Mouse (Mus musculus): ENCODE data around the gene Wasf2. TPM values are rescaled to one million over a fixed set of nuclear protein-coding genes. Genes with fewer than 3 reads are reported as not detected.

Wasf2 gene
- polyA plus RNA-seq, 1 experiment from 2014 or later, result 31.8 TPM

DNA sequence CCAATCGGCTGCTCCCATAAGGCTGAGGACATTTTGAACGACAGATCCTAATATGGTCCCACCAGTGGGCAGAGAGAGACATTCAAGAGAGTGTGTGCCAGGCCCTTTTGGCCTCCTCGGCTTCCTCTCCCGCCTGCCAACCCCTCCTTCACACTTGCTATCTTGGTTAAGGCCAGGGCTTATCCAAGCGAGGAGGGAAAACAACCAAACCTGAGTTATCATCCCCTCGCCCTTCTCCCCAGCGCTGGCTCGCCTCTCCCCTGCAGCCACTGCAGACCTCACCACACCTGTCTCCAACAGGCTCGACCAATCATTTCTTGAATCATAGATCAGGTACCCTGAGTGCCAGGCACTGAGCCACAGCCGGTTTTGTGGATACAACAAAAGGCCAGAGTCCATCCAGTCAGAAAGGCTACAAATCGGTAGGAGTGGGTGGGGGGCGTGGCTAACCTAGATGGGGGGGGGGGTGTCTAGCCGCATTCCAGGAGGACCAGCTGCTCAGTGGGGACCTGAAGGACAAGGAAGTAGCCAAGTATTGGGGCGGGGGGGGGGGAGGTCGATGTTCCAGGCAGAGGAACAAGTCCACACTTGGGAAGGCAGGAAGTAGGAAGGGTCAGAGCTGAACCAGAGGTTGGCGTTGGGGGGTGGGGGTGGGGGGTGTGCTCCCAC lies 26.6 kb upstream of the Wasf2 start:
- Histone ChIP-seq H3K9me3 (no peaks in the 10 kb centered on the region), H3K9ac (replicated peaks) (no peak overlapping the region), H3K4me1 (peaks cover 19% of the 10 kb centered on the region), H3K27ac (replicated peaks) (no peak overlapping the region), H3K4me3 (no peak overlapping the region), H3K27me3 (no peaks in the 10 kb centered on the region), H3K36me3 (no peaks in the 10 kb centered on the region), H3K4me2 (replicated peaks) (0 out of 2 replicates have a peak overlapping the region, but pooled peaks have one; percentile 6)
- no peak for ATAC-seq (replicated peaks)
- WGBS, result 24% methylated on average over 16 of the region's 16 CpGs

GRCm38 (mm10) chr4:133104194-133104569 lies 26.1 kb upstream of the Wasf2 start:
- Histone ChIP-seq H3K27me3 (no peaks in the 10 kb centered on the region), H3K27ac (replicated peaks) (no peak overlapping the region), H3K4me3 (no peak overlapping the region), H3K36me3 (no peaks in the 10 kb centered on the region), H3K9me3 (no peaks in the 10 kb centered on the region), H3K4me2 (replicated peaks) (no peak overlapping the region), H3K4me1 (peaks cover 19% of the 10 kb centered on the region), H3K9ac (replicated peaks) (no peak overlapping the region)
- 39% methylated on average over 10 of the region's 10 CpGs for WGBS
- ATAC-seq (replicated peaks), result no peak

DNA sequence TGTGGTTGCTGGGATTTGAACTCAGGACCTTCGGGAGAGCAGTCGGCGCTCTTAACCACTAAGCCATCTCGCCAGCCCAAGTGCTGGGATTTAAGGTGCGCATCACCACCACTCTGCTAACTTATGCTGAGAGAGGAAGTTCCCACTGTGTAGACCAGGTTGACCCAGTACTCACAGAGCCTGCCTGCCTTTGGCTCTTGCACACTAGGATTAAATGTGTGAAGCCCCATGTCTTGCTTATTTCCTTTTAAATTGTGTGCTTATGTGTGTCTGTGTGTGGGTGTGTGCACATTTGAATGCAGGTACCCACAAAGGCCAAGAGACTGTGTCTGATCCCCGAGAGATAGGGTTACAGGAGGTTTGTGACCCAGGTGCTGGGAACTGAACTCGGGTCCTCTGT lies 23.6 kb upstream of the Wasf2 start:
- ATAC-seq (replicated peaks), result no peak
- WGBS, result 98% methylated on average over 7 of the region's 7 CpGs
- Histone ChIP-seq H3K4me2 (replicated peaks) (no peak overlapping the region), H3K27ac (replicated peaks) (no peak overlapping the region), H3K36me3 (no peaks in the 10 kb centered on the region), H3K9ac (replicated peaks) (no peak overlapping the region), H3K9me3 (no peaks in the 10 kb centered on the region), H3K4me3 (no peak overlapping the region), H3K27me3 (no peaks in the 10 kb centered on the region), H3K4me1 (peaks cover 17% of the 10 kb centered on the region)

GRCm38 (mm10) chr4:133107788-133108281 lies 22.5 kb upstream of the Wasf2 start:
- Histone ChIP-seq H3K9me3 (no peaks in the 10 kb centered on the region), H3K9ac (replicated peaks) (no peak overlapping the region), H3K36me3 (no peaks in the 10 kb centered on the region), H3K4me2 (replicated peaks) (no peak overlapping the region), H3K27ac (replicated peaks) (0 out of 2 replicates have a peak overlapping the region, but pooled peaks have one; percentile 2), H3K27me3 (no peaks in the 10 kb centered on the region), H3K4me1 (peaks cover 10% of the 10 kb centered on the region), H3K4me3 (no peak overlapping the region)
- no peak for ATAC-seq (replicated peaks)
- WGBS, result 63% methylated on average over 13 of the region's 13 CpGs

DNA sequence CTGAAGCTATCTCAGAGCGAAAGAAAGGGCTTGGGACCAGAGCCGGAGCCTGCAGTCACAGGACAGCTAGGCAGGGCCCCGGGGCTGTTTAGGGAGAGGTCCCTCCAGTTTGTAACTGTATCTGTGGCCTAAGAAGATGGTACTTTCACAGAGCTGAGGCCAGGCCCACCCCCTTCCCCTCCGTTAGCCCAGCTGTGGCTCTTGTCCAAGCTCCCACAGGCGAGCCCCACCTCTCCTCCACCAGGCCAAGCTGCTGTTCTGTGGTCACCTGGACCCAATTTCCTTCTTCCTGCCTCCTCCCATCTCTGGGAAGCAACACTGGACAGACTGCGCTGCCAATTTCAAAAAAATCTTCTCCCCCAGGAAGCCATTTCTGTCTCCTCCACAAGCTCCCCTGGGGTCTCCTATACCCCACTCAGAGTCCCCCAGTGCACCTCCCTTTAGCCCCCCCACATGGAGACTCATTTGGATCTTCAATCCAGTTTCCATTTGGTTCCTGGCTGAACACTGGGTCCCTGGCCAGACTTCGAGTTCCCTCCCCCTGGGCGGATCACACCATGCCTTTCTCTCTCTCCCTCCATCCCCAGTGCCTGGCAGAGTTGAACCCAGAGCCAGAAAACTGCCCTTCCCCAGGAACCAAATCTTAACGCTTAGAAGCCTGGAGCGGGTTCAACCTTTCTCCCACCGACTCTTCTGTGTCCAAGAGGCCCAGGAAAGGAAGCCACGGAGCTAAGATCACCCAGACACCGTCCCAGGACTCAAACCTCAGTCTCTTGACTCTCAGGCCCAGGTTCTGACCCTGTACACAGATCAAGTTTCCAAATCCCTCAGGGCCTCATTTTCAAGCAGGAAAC lies 21.6 kb upstream of the Wasf2 start:
- Histone ChIP-seq H3K4me3 (no peak overlapping the region), H3K27ac (replicated peaks) (0 out of 2 replicates have a peak overlapping the region, but pooled peaks have one; percentile 2), H3K9me3 (no peaks in the 10 kb centered on the region), H3K9ac (replicated peaks) (no peak overlapping the region), H3K27me3 (no peaks in the 10 kb centered on the region), H3K4me2 (replicated peaks) (no peak overlapping the region), H3K4me1 (peaks cover 4% of the 10 kb centered on the region; the same call in 1 of the 2 replicates), H3K36me3 (no peaks in the 10 kb centered on the region)
- ATAC-seq (replicated peaks), result no peak
- 76% methylated on average over 13 of the region's 13 CpGs for WGBS

DNA sequence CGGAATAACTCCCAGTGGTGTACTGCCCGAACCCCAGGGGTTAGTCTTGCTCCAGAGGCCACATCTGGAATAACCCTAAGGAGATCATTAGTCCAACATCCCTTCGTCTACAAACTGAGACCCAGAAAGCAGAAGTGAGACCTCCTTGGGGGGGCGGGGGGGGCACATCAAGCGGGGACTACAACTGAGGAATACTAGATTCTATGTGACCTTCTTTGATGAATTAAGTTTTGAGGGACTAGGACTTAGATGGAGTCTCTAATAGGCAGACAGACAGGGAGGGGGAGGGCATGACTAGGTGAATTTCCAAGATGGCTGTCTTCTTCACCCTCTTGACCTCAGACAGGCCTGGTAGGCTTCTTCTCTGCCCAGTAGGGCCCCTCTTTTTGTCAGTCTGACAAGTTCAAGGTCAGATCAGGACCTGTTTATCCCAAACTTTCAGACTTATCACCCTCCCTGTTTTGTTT lies 20.9 kb upstream of the Wasf2 start:
- no peak for ATAC-seq (replicated peaks)
- H3K27me3 ChIP-seq, result no peaks in the 10 kb centered on the region
- H3K27ac ChIP-seq (replicated peaks), result no peak overlapping the region
- no peak overlapping the region for H3K9ac ChIP-seq (replicated peaks)
- WGBS, result 84% methylated on average over 5 of the region's 5 CpGs
- H3K4me3 ChIP-seq, result no peak overlapping the region
- no peaks in the 10 kb centered on the region for H3K36me3 ChIP-seq
- no peaks in the 10 kb centered on the region for H3K9me3 ChIP-seq
- H3K4me2 ChIP-seq (replicated peaks), result no peak overlapping the region
- 0 out of 2 replicates have a peak, but pooled peaks cover 4% of the 10 kb centered on the region for H3K4me1 ChIP-seq

DNA sequence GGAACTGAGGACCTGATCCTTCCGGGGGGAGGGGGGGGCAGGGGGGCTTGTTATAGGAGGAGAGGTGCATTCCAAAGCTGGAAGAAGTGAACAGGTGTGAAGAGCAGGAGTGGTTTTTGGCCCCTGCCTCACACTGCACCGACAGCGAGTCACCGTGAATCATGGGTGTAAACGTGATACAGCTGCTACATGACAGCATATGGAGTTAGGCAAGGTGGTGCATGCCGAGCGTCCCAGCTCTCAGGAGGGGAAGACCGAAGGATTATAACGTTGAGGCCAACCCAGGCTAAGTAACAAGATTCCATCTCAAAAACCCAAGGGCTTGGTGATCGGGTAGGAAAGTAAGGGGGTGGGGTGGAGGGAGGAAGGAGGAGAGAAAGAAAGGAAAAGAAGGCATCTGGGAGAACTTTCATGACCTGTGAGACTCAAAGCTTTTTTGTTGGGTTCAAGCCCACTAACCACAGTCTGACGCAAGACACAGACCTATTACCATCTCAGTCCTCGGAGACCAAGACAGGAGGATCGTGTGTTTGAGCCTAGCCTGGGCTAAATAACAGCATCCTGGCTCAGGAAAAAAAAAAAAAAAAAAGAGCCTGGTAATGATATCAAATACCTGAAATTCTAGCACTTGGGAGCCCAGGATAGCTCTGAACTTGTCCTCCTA lies 18.0 kb upstream of the Wasf2 start:
- Histone ChIP-seq H3K27ac (replicated peaks) (no peak overlapping the region), H3K36me3 (no peaks in the 10 kb centered on the region), H3K9ac (replicated peaks) (no peak overlapping the region), H3K4me2 (replicated peaks) (no peak overlapping the region), H3K4me3 (no peak overlapping the region), H3K27me3 (no peaks in the 10 kb centered on the region), H3K4me1 (peaks cover 4% of the 10 kb centered on the region), H3K9me3 (no peaks in the 10 kb centered on the region)
- no peak for ATAC-seq (replicated peaks)
- WGBS, result 63% methylated on average over 13 of the region's 13 CpGs

- ATAC-seq (replicated peaks), result no peak
- WGBS, result 57% methylated on average over 6 of the region's 6 CpGs
- peaks cover 9% of the 10 kb centered on the region for H3K4me1 ChIP-seq
Measured at GRCm38 (mm10) chr4:133113351-133113882, 16.9 kb upstream of the Wasf2 start.

GRCm38 (mm10) chr4:133114762-133115161 lies 15.5 kb upstream of the Wasf2 start:
- no peak overlapping the region for H3K9ac ChIP-seq (replicated peaks)
- no peaks in the 10 kb centered on the region for H3K36me3 ChIP-seq
- H3K27me3 ChIP-seq, result no peaks in the 10 kb centered on the region
- ATAC-seq (replicated peaks), result no peak
- no peak overlapping the region for H3K4me3 ChIP-seq
- no peak overlapping the region for H3K27ac ChIP-seq (replicated peaks)
- no peaks in the 10 kb centered on the region for H3K9me3 ChIP-seq
- peaks cover 9% of the 10 kb centered on the region for H3K4me1 ChIP-seq
- 88% methylated on average over 3 of the region's 3 CpGs for WGBS
- no peak overlapping the region for H3K4me2 ChIP-seq (replicated peaks)

More at GRCm38 (mm10) chr4:133113351-133113882, 16.9 kb upstream of the Wasf2 start:
- H3K9ac ChIP-seq (replicated peaks), result no peak overlapping the region
- H3K4me2 ChIP-seq (replicated peaks), result no peak overlapping the region
- H3K4me3 ChIP-seq, result no peak overlapping the region
- H3K9me3 ChIP-seq, result no peaks in the 10 kb centered on the region
- H3K36me3 ChIP-seq, result no peaks in the 10 kb centered on the region
- no peaks in the 10 kb centered on the region for H3K27me3 ChIP-seq
- no peak overlapping the region for H3K27ac ChIP-seq (replicated peaks)

GRCm38 (mm10) chr4:133115721-133116429 lies 14.4 kb upstream of the Wasf2 start:
- H3K4me1 ChIP-seq, result peaks cover 13% of the 10 kb centered on the region
- H3K4me3 ChIP-seq, result no peak overlapping the region
- no peaks in the 10 kb centered on the region for H3K27me3 ChIP-seq
- no peak overlapping the region for H3K9ac ChIP-seq (replicated peaks)
- ATAC-seq (replicated peaks), result no peak
- no peak overlapping the region for H3K27ac ChIP-seq (replicated peaks)
- WGBS, result 71% methylated on average over 14 of the region's 14 CpGs
- H3K4me2 ChIP-seq (replicated peaks), result no peak overlapping the region
- H3K9me3 ChIP-seq, result no peaks in the 10 kb centered on the region
- no peaks in the 10 kb centered on the region for H3K36me3 ChIP-seq

GRCm38 (mm10) chr4:133116756-133117470 lies 13.4 kb upstream of the Wasf2 start:
- H3K4me3 ChIP-seq, result no peak overlapping the region
- no peak overlapping the region for H3K4me2 ChIP-seq (replicated peaks)
- no peak overlapping the region for H3K9ac ChIP-seq (replicated peaks)
- H3K27me3 ChIP-seq, result no peaks in the 10 kb centered on the region
- no peaks in the 10 kb centered on the region for H3K36me3 ChIP-seq
- ATAC-seq (replicated peaks), result no peak
- WGBS, result 59% methylated on average over 3 of the region's 3 CpGs
- peak overlapping the region; percentile 85 for H3K27ac ChIP-seq (replicated peaks)
- peaks cover 15% of the 10 kb centered on the region for H3K4me1 ChIP-seq
- H3K9me3 ChIP-seq, result no peaks in the 10 kb centered on the region

All from forebrain, embryonic 15.5 days (tissue).